ENCODE assay signal across 20 mouse cellular contexts in the genomic region with DNA sequence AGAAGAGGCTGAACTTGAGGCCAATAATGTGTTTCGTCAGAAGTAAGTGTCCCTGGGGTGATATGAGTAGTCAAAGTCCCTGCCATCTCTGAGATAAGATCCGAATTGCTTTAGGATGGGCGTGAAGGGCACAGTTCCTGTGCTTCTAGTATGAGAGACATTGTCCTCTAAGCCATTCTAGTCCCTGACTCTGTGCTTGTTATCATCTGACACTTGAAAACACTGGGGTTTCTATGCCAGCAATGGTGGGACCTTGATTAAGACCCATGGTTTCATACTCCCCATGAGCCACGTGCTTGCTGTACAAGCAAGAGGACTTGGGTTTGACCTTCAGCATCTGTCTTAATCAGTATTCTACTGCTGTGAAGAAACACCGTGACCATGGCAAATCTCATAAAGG. TPM values are rescaled to one million over a fixed set of nuclear protein-coding genes. Genes with fewer than 3 reads are reported as not detected.
DNase-seq lines count a peak whose midpoint lies in the region; ATAC-seq and TF ChIP-seq lines count a peak whose summit lies in the region.
"Had no signal": no experiment of that assay in that cellular context is flagged by ENCODE, and none has a peak within 500 bp of the region (broad histone marks: within the 10 kb centered on the region; RNA-seq: fewer than 3 reads in every experiment).

No protein-coding gene starts in this region.

- peaks cover 45% of the 10 kb centered on the region for H3K4me1 ChIP-seq in liver, embryonic 12.5 days
- peaks cover 6% of the 10 kb centered on the region for H3K4me1 ChIP-seq in liver, embryonic 11.5 days (replicated peaks; ENCODE audit: control insufficient read depth, insufficient read depth, low read length)
- H3K4me1 ChIP-seq in liver, embryonic 14.5 days (replicated peaks; ENCODE audit: control insufficient read depth in 2 of 2, insufficient read depth in 2 of 2, low read length in 1 of 2): peaks cover 21 to 32% of the 10 kb centered on the region in 2 experiments
- peaks cover 27% of the 10 kb centered on the region for H3K4me1 ChIP-seq in liver, embryonic 16.5 days (ENCODE audit: control insufficient read depth, low read depth, low read length)
- H3K4me1 ChIP-seq: embryonic facial prominence, embryonic 13.5 days; forebrain, embryonic 13.5 days; heart, embryonic 10.5 days; hindbrain, embryonic 12.5 days had no signal

- H3K36me3 ChIP-seq in liver, embryonic 12.5 days: peaks cover 22% of the 10 kb centered on the region; the same call in 1 of the 2 replicates
- H3K36me3 ChIP-seq in liver, embryonic 11.5 days (ENCODE audit: control insufficient read depth, insufficient read depth, low read length): no peaks in the 10 kb centered on the region
- no peaks in the 10 kb centered on the region; the same call in none of the 2 replicates for H3K36me3 ChIP-seq in liver, embryonic 14.5 days (replicated peaks; ENCODE audit: control insufficient read depth, insufficient read depth, low read depth)
- no peaks in the 10 kb centered on the region for H3K36me3 ChIP-seq in liver, embryonic 16.5 days (ENCODE audit: control insufficient read depth, insufficient read depth)
- H3K36me3 ChIP-seq: embryonic facial prominence, embryonic 13.5 days; heart, embryonic 10.5 days; hindbrain, embryonic 12.5 days had no signal

- H3K9ac ChIP-seq in liver, embryonic 12.5 days: no peak overlapping the region
- no peak overlapping the region for H3K9ac ChIP-seq in liver, embryonic 11.5 days (ENCODE audit: low read depth, low read length)
- no peak overlapping the region for H3K9ac ChIP-seq in liver, embryonic 14.5 days (replicated peaks)
- peak overlapping the region; percentile 15; the same call in 1 of the 2 replicates for H3K9ac ChIP-seq in liver, embryonic 16.5 days (ENCODE audit: low read depth, low read length)
- H3K9ac ChIP-seq: embryonic facial prominence, embryonic 13.5 days; forebrain, embryonic 13.5 days; forebrain, postnatal 0 days; hindbrain, embryonic 12.5 days had no signal

- ATAC-seq in liver, embryonic 12.5 days: no peak
- ATAC-seq in liver, embryonic 11.5 days (replicated peaks; ENCODE audit: low FRiP score): no peak
- no peak for ATAC-seq in liver, embryonic 14.5 days (ENCODE audit: insufficient read depth)
- ATAC-seq in liver, embryonic 16.5 days (ENCODE audit: low read depth): peak; percentile 15; the same call in 1 of the 2 replicates
- ATAC-seq: forebrain, embryonic 13.5 days; forebrain, postnatal 0 days; hindbrain, embryonic 16.5 days had no signal

- H3K4me3 ChIP-seq in liver, embryonic 12.5 days: no peak overlapping the region
- H3K4me3 ChIP-seq in liver, embryonic 11.5 days (ENCODE audit: low read depth, low read length): no peak overlapping the region
- H3K4me3 ChIP-seq in liver, embryonic 14.5 days (ENCODE audit: insufficient read depth in 1 of 2, low read depth in 2 of 2, low read length in 2 of 2): no peak overlapping the region
- H3K4me3 ChIP-seq in liver, embryonic 16.5 days (ENCODE audit: low read depth, low read length): no peak overlapping the region
- H3K4me3 ChIP-seq: embryonic facial prominence, embryonic 13.5 days; forebrain, embryonic 13.5 days; heart, embryonic 10.5 days; hindbrain, embryonic 12.5 days had no signal

- peak overlapping the region; percentile 60; the same call in 1 of the 2 replicates for H3K27ac ChIP-seq in liver, embryonic 12.5 days
- no peak overlapping the region for H3K27ac ChIP-seq in liver, embryonic 11.5 days (ENCODE audit: low read depth, low read length)
- H3K27ac ChIP-seq in liver, embryonic 14.5 days: no peak overlapping the region
- H3K27ac ChIP-seq in liver, embryonic 16.5 days (ENCODE audit: low read length): peak overlapping the region; percentile 70
- H3K27ac ChIP-seq: embryonic facial prominence, embryonic 13.5 days; forebrain, embryonic 13.5 days; heart, embryonic 10.5 days; hindbrain, embryonic 12.5 days had no signal

- TF ChIP-seq CTCF in liver, embryonic 14.5 days (IDR thresholded peaks at IDR 0.05; ENCODE audit: low read depth): no peak

- H3K27me3 ChIP-seq in liver, embryonic 12.5 days (replicated peaks): no peaks in the 10 kb centered on the region
- no peaks in the 10 kb centered on the region for H3K27me3 ChIP-seq in liver, embryonic 11.5 days (replicated peaks; ENCODE audit: control insufficient read depth, insufficient read depth, low read length)
- no peaks in the 10 kb centered on the region for H3K27me3 ChIP-seq in liver, embryonic 14.5 days (ENCODE audit: control insufficient read depth, insufficient read depth, low read length)
- no peaks in the 10 kb centered on the region for H3K27me3 ChIP-seq in liver, embryonic 16.5 days (ENCODE audit: control insufficient read depth, insufficient read depth, low read depth, low read length)
- H3K27me3 ChIP-seq: embryonic facial prominence, embryonic 13.5 days; forebrain, embryonic 13.5 days; hindbrain, embryonic 12.5 days had no signal

- TF ChIP-seq EP300 in liver, embryonic 14.5 days (IDR thresholded peaks at IDR 0.05; ENCODE audit: low read depth): peak; percentile 46

- intact Hi-C loops in gastrocnemius, postnatal 36 days (cut with DNase I): no loop called here

- no peak for DNase-seq in liver, embryonic 11.5 days (ENCODE audit: low spot score)
- DNase-seq in liver, embryonic 14.5 days (ENCODE audit: low read depth in 3 of 3, low spot score in 3 of 3): peak in 1 of 3 experiments; percentile 37
- no peak for DNase-seq in layer of hippocampus, adult 9-10 months (ENCODE audit: low spot score)
- no peak for DNase-seq in gastrocnemius, postnatal 36 days
- DNase-seq: adrenal gland, adult 8-10 months; cerebellum, adult 11 months; cerebellum, adult 8-10 months; cerebellum, postnatal 25 days; forebrain, postnatal 0 days; gastrocnemius, postnatal 14 days; heart, adult 18-20 months; heart, postnatal 10 days; heart, postnatal 4 days had no signal

- H3K9me3 ChIP-seq in liver, embryonic 12.5 days (replicated peaks): no peaks in the 10 kb centered on the region
- no peaks in the 10 kb centered on the region for H3K9me3 ChIP-seq in liver, embryonic 11.5 days (ENCODE audit: control insufficient read depth, low read length)
- no peaks in the 10 kb centered on the region for H3K9me3 ChIP-seq in liver, embryonic 14.5 days (ENCODE audit: control insufficient read depth, low read length)
- no peaks in the 10 kb centered on the region for H3K9me3 ChIP-seq in liver, embryonic 16.5 days (replicated peaks; ENCODE audit: control insufficient read depth, low read length)
- H3K9me3 ChIP-seq: embryonic facial prominence, embryonic 13.5 days; forebrain, embryonic 13.5 days; heart, embryonic 10.5 days; hindbrain, embryonic 12.5 days had no signal

- H3K4me2 ChIP-seq in liver, embryonic 12.5 days: 0 out of 2 replicates have a peak overlapping the region, but pooled peaks have one; percentile 10
- H3K4me2 ChIP-seq in liver, embryonic 11.5 days: no peak overlapping the region
- no peak overlapping the region for H3K4me2 ChIP-seq in liver, embryonic 14.5 days (ENCODE audit: low read depth)
- H3K4me2 ChIP-seq in liver, embryonic 16.5 days (ENCODE audit: low read depth, low read length): no peak overlapping the region
- H3K4me2 ChIP-seq: embryonic facial prominence, embryonic 13.5 days; forebrain, embryonic 13.5 days; hindbrain, embryonic 12.5 days had no signal

- WGBS in liver, embryonic 12.5 days (ENCODE audit: insufficient replicate concordance): 56% methylated on average over 5 of the region's 5 CpGs
- 77% methylated on average over 5 of the region's 5 CpGs for WGBS in liver, embryonic 11.5 days
- 39% methylated on average over 5 of the region's 5 CpGs for WGBS in liver, embryonic 14.5 days (ENCODE audit: insufficient replicate concordance)
- 41% methylated on average over 5 of the region's 5 CpGs for WGBS in liver, embryonic 16.5 days (ENCODE audit: insufficient replicate concordance)

RNA-seq across cellular contexts. Expression of a gene that starts 8.2 kb away (rescaled TPM):
- polyA plus RNA-seq in liver, embryonic 12.5 days (2016; fragmentation: Nextera tagmentation; extraction: Ambion mirVana): 9.2 and 10.0 TPM in 2 replicates
- 8.7 and 12.9 TPM in 2 replicates for polyA plus RNA-seq in liver, embryonic 11.5 days (2014; fragmentation: Nextera tagmentation; extraction: Ambion mirVana)
- 3.6 and 4.5 TPM in 2 replicates for polyA plus RNA-seq in liver, embryonic 14.5 days (2012; rRNA removed)
- 10.2 and 13.5 TPM in 2 replicates for polyA plus RNA-seq in liver, embryonic 14.5 days (2014; fragmentation: Nextera tagmentation; extraction: Ambion mirVana)
- polyA plus RNA-seq in liver, embryonic 16.5 days (2015; fragmentation: Nextera tagmentation; extraction: Ambion mirVana): 8.5 and 8.9 TPM in 2 replicates
- 1 to 10 TPM; 1.7 to 2.1 TPM for total RNA-seq in gastrocnemius, postnatal 36 days (2021)

RNA-seq across cellular contexts. Expression of a gene that starts 20.9 kb away (rescaled TPM):
- 0.53 and 0.75 TPM in 2 replicates for polyA plus RNA-seq in liver, embryonic 12.5 days (2016; fragmentation: Nextera tagmentation; extraction: Ambion mirVana)
- polyA plus RNA-seq in liver, embryonic 11.5 days (2014; fragmentation: Nextera tagmentation; extraction: Ambion mirVana): 0.44 and 1.6 TPM in 2 replicates
- polyA plus RNA-seq in liver, embryonic 14.5 days (2012; rRNA removed): 0.93 TPM in 2 replicates
- 1.9 and 2.7 TPM in 2 replicates for polyA plus RNA-seq in liver, embryonic 14.5 days (2014; fragmentation: Nextera tagmentation; extraction: Ambion mirVana)
- polyA plus RNA-seq in liver, embryonic 16.5 days (2015; fragmentation: Nextera tagmentation; extraction: Ambion mirVana): 11.2 and 12.8 TPM in 2 replicates
- total RNA-seq in gastrocnemius, postnatal 36 days (2021): 1 to 10 TPM in 1 of 2 experiments, under 1 TPM in 1; 0.48 to 1.7 TPM

Comparison
In these comparisons a context has a peak if more than half of its experiments do, and no peak if none do; other contexts are left out.
1. H3K27ac ChIP-seq: peak in liver, embryonic 12.5 days (single experiment) and liver, embryonic 16.5 days (single experiment); none in liver, embryonic 11.5 days (single experiment) and liver, embryonic 14.5 days (single experiment).